Mouse (Mus musculus): ENCODE data around the gene Hs3st3b1.

Hs3st3b1 gene

DNA sequence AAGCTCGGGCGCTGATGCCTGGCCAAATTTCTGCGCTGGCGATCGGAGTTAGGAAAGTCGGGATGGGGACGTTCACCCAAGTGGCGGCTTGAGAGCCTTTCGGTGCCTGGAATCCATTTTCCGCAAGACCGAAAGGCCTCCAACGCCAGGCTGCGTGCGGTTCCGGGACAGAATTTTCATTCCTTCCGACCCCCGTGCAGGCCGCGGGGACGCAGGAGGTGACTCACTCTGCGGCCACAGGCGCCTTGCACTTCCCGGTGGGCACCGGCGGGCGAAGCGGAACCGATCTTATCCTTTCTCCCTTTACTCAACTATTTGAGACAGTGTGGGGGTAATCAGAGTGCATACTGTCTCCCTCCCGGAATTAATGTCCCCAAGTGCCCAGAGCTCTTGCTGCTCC is 1.3 kb upstream of the Hs3st3b1 start:
- DNase-seq (ENCODE audit: low spot score in 2 of 2) = no peak

DNA sequence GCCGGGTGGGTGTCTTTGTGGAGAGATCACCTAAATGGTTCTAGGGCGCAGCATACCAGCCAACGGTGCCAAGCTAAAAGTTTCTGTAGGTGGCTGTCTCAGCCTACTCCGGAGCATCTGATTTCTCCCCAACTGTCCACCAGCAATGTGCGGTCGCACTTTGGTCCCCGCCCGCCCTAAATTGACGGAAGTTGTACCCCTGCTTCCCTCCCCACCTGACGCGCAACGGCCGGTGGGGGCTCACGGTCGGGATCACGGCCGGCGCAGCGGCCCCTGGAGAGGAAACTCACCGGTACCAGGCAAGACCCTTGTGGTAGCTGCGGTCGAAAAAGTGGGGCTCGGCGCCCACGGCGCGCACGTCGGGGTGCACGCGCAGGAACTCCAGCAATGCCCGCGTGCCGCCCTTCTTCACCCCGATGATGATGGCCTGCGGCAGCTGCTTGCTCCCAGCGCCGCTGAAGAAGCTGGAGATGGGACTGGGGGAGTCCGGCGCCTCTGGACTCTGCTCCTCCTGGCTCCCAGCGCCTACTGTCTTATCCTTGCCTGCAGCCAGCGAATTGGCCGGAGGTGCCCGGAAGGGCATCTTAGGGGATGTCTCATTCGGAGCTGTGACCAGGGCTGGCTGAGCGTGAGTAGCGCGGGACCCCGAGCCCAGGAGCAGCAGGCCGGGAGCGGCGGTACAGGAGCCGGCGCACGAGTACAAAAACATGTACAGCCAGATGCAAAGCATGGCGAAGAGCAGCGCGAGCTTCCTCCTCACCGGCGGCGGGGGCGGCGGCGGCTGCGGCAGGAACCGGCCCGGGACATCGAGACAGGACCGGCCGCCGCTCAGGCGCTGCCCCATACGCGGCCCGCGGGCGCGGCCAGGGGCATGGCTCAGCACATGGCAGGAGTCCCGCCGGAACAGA is 792 bp downstream of the Hs3st3b1 start:
- DNase-seq (ENCODE audit: low spot score in 2 of 2) = no peak

DNA sequence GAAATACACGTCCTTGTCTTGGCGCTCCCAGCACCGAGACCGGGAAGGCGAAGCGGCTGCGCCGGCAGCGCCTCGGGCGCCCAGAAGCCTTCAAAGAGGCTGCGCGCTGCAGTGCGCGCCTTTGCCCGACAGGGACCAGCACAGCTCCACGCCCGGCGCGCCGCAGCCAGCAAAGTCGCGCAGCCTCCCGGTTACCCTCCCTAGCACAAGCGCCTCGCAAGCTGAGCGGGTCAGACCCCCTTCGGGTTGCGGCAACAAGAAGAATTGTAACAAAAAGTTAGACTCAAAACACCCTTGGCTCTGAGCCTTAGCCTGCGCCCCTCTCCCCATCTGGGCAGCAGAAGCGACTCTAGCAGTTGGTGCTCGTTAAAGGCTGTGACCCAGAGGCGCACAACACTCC is 1.6 kb downstream of the Hs3st3b1 start:
- DNase-seq (ENCODE audit: low spot score in 2 of 2) = peak; percentile 57 to 60

DNA sequence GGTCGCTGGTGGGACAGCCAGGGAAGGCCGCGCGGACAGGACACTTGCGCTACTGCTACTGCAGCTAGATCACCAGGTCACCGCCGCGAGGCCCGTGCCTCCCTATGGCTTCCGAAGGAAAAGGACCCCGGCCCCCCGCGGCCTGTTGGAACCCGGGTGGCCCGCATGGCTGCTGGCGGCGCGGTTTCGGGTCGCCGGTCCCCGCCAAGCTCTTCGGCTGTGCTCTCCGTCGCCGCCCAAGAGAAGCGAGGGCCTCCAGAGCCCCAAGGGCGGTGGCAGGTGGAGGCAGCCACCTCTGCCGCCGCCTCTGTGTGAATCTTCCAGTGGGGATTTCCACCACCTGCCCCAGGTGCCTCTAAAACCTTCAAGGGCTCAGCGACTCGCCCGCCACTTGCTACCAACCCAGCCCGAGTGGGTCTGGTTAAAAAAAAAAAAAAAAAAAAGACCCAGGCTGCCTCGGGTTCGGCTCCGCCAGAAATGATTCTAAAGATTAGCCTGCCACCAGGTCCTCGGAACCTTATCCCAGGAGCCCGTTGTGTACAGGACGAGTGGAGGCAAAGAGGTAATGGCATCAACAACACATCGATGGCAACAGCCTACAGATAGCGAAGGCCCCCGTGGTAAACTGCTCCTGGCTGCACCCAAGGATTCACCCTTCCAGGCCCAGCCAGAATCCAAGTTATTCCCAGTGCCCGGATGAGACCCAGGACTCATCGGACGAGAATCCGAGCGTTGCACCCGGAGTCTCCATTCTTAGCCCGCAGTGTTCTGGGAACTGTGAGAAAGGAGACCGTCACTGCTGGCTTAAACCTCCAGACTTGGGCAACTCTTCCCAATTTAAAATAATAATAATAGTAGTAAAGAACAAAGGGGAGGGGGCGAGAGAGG is 2.6 kb downstream of the Hs3st3b1 start:
- DNase-seq (ENCODE audit: low spot score in 2 of 2) = no peak

DNA sequence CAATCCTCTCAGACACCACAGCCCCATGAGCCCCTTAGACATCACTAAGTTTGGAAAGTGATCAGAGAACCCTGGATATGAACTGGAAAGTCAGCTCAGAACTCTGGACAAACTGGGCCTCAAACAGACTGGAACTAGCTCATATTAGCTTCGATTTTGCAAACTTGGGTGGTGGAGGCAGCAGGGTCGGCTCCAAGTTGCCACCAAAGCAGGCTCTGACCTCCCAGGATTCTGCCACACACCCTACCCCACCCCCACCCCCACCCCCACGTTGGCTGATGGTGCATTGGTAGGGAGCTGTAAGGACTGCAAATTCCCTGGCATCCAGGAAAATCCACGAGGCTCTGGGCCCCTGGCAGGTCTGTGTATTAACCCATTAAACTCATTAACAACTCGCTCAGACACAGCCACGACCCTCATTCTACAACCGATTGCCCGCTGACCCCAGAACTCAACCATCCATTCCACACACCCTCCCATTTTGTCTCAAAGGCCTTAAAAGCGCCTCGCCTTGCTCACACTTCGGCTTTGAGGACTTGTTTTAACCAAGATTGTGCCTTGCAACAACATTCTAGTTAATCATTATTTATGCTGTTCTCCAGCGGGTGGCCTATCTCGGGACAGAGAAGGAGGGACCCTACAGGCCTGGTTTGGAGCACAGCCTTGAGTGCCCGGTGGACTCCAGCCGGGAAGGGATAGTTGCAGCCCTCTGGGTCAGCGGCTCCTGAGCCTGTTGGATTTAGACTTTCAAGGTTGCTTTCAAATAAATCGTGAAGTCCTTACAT is 3.6 kb downstream of the Hs3st3b1 start:
- no peak for DNase-seq (ENCODE audit: low spot score in 2 of 2)

DNA sequence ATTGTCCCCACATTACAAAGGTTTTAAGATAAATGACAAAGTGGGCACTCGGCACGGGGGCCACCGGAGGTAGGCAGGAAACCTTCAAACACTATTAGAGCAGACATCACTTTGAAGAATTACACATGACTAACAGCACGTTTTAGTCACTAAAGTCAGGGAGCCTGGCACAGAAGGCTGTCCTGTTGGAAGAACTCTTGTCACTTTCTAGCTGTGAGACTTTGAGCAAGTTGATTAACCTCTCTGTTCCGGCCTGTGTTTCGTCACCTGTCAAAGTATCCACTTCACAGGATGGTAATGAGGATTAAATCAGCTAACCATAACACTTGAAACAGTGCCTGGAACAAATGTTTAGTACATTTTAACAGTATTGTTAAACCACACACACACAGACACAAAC is 4.5 kb downstream of the Hs3st3b1 start:
- DNase-seq (ENCODE audit: low spot score in 2 of 2) = no peak

DNA sequence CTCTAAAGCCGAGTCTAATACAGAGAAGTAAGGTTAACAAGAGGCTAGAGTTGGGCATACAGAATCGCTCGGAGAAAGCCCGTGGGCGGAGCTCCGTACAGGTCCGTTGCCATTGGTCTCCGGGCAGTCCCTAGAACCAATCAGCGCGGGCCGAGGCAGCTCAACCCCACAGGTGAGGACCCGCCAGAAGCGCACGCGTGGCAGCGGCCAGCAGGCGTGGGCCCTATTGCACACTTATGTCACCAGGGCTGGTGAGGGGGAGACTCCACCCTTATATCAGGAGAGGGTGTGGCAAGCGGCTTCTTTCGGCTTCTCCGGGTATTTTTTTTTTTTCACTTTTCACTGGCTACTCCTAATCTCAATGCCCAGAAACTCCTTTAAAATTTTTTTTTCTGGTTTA is 7.7 kb downstream of the Hs3st3b1 start:
- peak; percentile 49 to 54 for DNase-seq (ENCODE audit: low spot score in 2 of 2)

DNA sequence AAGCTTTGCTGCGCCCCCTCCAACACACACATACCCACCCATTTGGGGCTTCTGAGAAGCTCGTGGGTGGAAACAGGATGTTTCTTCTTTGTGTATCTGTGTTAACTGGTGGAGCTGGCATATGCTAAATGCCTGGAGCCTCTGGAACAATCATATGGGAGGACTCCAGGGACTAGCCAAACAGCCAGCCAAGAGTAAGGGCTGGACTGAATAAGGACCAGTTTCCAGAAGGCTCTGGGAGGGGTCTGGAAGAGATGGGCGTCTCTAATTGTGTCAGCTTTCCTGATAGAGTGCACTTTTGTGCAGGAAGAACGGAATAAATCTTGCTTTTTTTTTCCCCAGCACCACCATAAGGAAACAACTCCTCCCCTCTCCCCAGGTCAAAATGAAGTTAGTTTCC is 8.2 kb downstream of the Hs3st3b1 start:
- no peak for DNase-seq (ENCODE audit: low spot score in 2 of 2)

DNA sequence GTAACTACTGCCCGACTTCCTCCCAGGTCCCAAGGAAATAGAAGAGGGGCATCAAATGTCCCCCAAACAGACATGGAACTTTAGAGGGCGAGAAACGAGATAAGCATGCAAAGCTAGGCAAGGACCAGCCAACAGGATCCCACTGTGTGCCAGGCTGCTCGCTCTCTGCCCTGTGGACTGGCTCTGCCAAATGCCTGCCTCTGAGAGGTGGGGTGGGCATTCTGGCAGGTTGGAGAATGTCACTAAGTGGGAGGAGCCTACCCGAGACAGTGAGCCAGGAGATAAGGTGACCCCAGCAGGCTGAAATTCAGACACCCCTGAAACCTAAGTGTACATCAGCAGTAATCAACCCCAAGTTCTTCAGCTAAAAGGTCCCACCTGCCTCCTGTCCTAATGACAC is 11.1 kb downstream of the Hs3st3b1 start:
- no peak for DNase-seq (ENCODE audit: low spot score in 2 of 2)

DNA sequence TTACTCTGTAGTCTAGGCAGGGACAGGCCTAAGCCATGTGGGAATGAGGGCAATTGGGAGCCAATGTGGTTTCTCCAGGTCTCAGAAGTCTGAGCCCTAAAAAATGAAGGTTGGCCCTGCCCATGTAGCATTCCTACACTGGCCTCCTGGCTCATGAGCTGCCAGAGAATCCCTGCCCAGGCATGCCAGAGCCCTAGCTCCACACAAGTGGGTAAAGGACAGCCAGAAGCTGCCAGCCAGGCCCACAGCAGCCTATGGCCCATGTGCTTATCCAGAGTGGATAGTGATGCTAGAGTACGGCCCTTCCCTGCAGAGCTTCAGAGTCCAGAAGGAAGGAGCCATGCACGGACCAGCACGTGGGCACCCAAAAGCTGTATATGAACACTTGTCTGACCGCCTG is 12.1 kb downstream of the Hs3st3b1 start:
- no peak for DNase-seq (ENCODE audit: low spot score in 2 of 2)

DNA sequence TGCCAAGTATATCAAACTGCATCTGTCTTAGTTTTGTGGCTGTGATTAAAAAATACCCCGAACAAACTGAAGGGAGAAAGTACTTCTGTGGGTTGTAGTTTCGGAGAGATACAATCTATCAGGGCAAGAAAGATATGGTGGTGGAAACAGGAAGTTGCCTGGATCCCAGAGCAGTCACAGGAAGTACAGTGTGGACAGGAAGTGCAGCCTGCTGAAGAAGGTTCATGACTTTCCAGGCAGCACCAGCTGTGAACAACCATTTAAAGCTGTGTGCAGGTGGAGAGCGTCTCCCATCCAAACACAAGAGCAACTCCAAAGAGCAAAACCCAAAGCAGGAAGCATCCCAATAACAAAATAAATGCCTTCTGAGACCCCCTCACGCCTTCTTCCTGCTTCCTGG is 13.6 kb downstream of the Hs3st3b1 start:
- DNase-seq (ENCODE audit: low spot score in 2 of 2) = no peak

DNA sequence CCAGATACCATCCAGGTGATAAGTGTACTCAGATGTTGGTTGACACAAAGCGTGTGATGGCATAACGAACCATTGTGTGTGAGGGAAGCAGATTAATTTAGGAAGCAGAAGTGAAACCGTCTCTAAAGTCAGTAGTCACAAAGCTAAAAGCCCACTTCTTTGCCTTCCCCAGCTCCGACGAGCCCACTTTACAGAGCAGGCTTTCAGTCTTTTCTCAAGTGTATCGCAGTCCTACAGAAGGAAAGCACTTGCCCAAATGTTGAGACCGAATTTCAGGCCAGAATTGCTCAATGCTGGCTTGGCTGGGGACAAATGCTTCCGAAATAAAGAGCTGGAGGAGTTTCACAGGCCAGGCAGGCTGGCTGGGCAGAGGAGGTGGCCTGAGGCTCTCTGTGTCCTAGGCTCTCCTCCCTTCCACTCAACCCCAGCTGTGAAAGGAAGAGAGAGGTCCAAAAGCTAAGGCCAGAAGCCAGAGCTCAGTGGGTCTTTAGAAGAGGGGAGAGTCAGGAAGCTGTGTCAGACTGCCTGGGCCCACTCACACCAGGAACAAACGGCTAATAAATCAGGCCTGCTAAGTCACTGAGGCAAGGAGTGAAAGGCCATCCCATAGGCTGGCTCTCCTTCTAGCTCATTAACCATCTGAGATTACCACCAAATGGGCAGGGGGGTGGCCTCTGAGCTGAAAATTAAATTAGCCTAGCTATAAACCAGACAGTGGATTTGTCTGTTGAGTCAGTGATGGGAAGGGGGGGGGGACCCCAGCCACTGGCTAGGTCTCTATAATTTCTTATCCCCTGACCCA is 15.3 kb downstream of the Hs3st3b1 start:
- DNase-seq (ENCODE audit: low spot score in 2 of 2) = no peak

DNA sequence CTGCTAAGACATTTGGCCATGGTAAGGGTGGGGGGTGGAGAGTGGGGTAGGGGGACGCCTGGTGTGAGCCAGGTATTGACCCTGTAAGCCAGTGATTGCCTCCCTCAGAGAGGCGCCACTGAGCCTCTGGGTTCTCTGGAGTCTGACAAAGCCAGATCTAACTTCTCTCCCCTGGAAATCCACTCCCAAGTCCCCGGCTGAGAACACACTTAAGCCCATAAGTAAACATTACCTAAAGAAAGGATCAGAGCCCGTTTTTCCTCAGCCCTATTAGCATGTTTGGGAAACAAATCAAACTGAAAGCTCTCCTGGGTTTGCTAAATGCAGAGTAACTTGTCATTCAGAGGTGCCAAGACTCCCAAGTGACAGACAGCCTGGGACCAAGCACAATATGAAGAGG is 17.3 kb downstream of the Hs3st3b1 start:
- no peak for DNase-seq (ENCODE audit: low spot score in 2 of 2)

DNA sequence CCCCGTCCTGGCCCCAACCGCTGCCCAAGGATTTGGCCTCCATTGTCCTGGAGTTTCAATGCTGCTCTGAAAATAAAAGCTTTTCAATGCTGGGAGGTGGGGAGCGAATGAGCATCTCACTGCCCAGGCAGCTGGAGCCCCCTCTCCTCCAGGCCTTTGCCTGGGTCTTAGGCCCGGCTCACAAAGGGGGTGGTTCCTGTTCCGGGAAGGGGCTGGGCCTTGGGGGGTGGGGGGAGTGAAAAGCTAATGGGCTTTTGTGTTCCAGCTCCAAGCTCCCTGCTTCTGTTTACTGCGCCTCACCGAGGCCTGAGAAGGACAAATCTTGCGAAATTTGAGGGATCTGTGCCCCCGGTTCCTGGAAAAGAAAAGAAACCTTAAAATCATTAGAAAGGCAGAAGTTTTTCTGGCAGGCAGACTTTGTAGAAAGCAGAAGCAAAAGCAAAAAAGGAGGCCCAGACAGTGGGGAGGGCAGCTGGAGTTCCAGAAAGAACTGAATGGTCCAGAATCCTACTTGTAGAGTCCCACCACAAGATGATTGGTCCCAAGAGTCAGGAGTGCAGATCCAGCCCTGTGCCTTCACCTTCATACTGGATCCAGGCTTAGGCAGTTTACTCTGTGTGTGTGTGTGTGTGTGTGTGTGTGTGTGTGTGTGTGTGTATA is 23.5 kb downstream of the Hs3st3b1 start:
- DNase-seq (ENCODE audit: low spot score in 2 of 2) = no peak

DNA sequence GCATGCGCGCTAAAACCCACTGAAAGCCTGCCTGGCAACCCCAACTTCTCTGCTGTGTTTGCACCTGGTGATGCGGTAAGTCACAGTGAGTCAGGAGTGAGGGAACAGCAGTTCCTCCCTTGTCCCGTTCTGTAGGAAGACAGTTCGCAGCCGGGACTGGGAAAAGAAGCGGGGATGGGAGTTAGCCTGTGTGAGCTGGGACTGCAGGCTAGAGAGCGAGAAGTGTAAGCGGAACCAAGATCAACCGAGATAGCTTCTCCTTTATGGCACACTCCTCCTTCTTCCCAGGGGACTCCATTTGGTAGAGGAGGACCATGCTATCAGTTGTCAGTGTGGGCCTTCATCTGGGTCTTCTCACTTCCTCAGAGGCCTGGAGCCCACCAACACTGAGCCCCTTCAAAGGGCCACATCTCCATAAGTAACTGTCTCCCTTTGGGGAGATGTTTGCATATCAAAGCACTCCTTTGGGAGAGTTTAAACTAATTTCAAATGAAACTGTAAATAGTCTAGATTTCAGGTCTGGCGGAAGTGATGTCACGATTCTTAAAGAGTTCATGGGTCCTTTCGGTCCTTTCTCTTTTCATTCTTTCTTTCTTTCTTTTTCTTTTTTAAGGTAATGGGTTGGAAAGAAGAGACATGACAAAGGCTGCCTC is 24.1 kb downstream of the Hs3st3b1 start:
- DNase-seq (ENCODE audit: low spot score in 2 of 2) = no peak

DNA sequence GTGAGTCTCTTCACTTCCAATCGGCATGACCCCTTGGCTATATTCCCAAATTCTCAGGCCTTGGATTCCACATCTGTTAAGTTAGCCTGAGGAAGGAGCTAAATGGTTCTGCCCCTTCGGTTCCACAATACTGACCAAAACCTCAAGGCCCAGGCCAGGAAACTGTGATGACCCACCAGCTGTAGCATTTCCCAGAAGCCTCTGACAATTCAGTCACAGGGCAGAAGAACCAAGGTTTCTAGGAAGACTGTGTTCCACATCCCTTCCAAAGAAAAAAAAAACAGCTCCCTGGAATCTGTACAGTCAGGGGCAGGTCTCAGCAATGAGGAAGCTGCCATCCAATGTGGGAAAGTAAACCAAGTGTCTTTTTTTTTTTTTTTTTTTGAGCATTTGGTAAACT is 25.1 kb downstream of the Hs3st3b1 start:
- no peak for DNase-seq (ENCODE audit: low spot score in 2 of 2)

DNA sequence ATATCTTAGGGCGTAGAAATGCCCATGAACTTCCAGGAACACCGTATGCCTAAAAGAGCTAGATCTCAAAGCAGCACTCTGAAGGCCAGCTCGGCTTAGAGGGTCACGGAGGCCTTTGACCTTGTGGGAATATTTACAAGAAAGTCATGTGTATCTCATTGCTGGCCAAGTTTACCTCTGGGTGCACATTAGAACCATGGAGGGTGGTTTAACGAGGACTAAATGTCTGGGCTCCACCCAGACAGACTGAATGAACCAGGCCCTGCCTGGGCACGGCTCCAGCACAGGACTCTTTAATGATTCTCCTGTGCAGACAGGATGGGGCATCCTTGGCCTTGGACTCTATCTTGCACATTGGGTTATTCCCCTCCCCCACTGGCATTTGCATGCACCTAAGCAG is 27.9 kb downstream of the Hs3st3b1 start:
- DNase-seq (ENCODE audit: low spot score in 2 of 2) = no peak

DNA sequence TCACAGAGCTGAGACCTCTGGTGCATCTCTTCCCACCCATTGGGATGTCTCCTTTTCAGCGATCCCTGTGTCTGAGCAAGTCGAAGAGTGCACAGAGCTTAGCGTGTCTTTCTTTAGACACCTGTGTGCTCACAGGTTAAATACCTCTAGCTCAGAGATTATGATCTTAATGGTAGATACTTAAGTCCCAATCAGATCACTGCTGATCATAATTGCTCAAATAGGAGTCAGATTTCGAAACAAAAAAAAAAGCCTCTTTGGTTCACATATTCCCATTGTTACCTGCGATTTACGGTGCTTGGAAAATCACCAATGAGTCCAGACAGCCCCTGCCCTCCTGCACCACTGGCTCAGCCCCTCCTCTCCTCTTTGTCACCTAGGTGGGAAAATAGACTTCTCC is 28.5 kb downstream of the Hs3st3b1 start:
- no peak for DNase-seq (ENCODE audit: low spot score in 2 of 2)

DNA sequence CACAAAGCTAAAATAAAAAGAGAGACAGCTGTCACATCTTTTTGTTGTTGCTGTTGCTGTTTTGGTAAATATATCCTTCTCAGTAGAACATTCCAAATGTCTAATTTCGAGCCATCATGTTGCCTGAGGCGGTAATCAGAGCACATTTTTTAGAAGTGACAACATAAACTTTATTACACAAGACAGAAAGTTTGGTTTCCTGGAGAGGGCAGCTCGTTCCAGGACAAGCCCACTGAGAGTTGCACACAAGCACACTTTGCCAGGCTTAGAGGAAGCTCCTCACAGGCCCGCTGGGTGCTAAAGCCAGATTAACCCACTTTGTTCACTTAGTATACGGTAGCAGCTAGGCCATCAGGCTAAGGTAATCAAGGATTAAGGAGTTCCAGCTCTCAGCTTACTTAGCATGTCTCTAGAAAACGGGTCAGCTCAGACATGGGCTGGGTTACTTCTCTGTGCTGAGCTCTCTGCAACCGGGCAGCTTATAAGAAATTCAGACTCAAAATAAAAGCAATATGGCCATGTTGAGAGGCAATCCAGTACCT is 30.5 kb downstream of the Hs3st3b1 start:
- no peak for DNase-seq (ENCODE audit: low spot score in 2 of 2)

DNA sequence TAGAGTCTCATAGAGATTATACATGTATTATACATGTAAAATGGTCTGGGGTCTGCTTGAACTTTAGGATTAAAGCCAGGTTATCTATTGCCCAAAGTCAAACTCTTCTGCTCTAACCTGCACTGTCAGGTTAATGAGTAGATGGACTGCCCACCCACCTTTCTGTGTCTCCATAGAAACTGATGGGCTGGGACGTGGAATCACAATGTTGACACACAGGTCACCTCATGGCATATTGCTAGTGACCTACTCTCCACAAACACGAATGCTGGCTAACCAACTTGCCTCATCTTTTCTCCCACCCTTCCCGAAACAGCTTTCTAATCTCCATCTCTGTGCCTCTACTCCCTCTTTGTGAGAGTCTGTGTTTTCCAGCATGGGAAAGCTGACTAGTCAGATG is 38.7 kb downstream of the Hs3st3b1 start:
- DNase-seq (ENCODE audit: low spot score in 2 of 2) = no peak
